Mouse (Mus musculus) stomach, postnatal 0 days (tissue): ENCODE measurements around the gene Samd8. TPM values are rescaled to one million over a fixed set of nuclear protein-coding genes. Genes with fewer than 3 reads are reported as not detected.
A peak's percentile ranks its signal among the peaks of the same experiment; 100 is the strongest.

Experiments
- ATAC-seq: fragments of 200-750 bp; cut with Nextera tagmentation; 2 replicates; pipeline ENCODE4 v1.8.0; 2017; ENCODE audit not compliant: low FRiP score, low TSS enrichment
- DNase-seq: peaks from one replicate; pipeline ENCODE4 v3.0.0-alpha.2; 2016; ENCODE audit warnings: low spot score
- H3K27ac ChIP-seq: fragments of 300-500 bp; sonication (generic); replicated peaks from 2 replicates; pipeline ENCODE4 v1.5.1; 2014; ENCODE audit warnings: mild to moderate bottlenecking, control low read depth
- H3K27me3 ChIP-seq: fragments of 300-500 bp; sonication (generic); 2 replicates; pipeline ENCODE4 v1.6.1; 2014; ENCODE audit warnings: low read length; ENCODE audit not compliant: control insufficient read depth, insufficient read depth
- H3K36me3 ChIP-seq: fragments of 300-500 bp; sonication (generic); 2 replicates; pipeline ENCODE4 v1.6.1; 2014; ENCODE audit warnings: low read length, mixed read lengths; ENCODE audit not compliant: control insufficient read depth, insufficient read depth
- H3K4me1 ChIP-seq: fragments of 300-500 bp; sonication (generic); replicated peaks from 2 replicates; pipeline ENCODE4 v1.6.1; 2014; ENCODE audit warnings: antibody characterized with exemption; ENCODE audit not compliant: control insufficient read depth, insufficient read depth
- H3K4me2 ChIP-seq: fragments of 300-500 bp; sonication (generic); replicated peaks from 2 replicates; pipeline ENCODE4 v1.6.1; 2014; ENCODE audit warnings: low read depth, mild to moderate bottlenecking, control low read depth, moderate library complexity
- H3K4me3 ChIP-seq: fragments of 300-500 bp; sonication (generic); 2 replicates; pipeline ENCODE4 v1.5.1; 2014; ENCODE audit warnings: low read depth, low read length, control low read depth
- H3K9ac ChIP-seq: fragments of 300-500 bp; sonication (generic); 2 replicates; pipeline ENCODE4 v1.6.1; 2014; ENCODE audit warnings: mild to moderate bottlenecking, low read length, control low read depth, mixed read lengths
- H3K9me3 ChIP-seq: fragments of 300-500 bp; sonication (generic); 2 replicates; pipeline ENCODE4 v1.6.1; 2016; ENCODE audit warnings: low read length; ENCODE audit not compliant: control insufficient read depth
- CTCF ChIP-seq: IDR thresholded peaks from 2 replicates; pipeline ENCODE4 v1.5.1; 2016; ENCODE audit warnings: antibody characterized with exemption, low read depth, mild to moderate bottlenecking, moderate library complexity
- EP300 ChIP-seq: optimal IDR thresholded peaks from 2 replicates; pipeline ENCODE3; 2016; ENCODE audit warnings: antibody characterized with exemption
- WGBS: fragments of 180-500 bp; shearing (Covaris S2); extraction: QIAGEN DNeasy Blood & Tissue Kit; methylation state at CpG from one replicate; pipeline ENCODE4 v1.1.7; 2014; 5-methylcytosine and 5-hydroxymethylcytosine counted together
- polyA plus RNA-seq: library from polyadenylated mRNA; unstranded; fragments of >200 nt; fragmentation: Nextera tagmentation; extraction: Ambion mirVana; gene quantifications from 2 replicates; pipeline ENCODE4 v1.2.1, GENCODE M21; 2015

Samd8 gene
- polyA plus RNA-seq, 1 experiment from 2014 or later, result 15.3 TPM

DNA sequence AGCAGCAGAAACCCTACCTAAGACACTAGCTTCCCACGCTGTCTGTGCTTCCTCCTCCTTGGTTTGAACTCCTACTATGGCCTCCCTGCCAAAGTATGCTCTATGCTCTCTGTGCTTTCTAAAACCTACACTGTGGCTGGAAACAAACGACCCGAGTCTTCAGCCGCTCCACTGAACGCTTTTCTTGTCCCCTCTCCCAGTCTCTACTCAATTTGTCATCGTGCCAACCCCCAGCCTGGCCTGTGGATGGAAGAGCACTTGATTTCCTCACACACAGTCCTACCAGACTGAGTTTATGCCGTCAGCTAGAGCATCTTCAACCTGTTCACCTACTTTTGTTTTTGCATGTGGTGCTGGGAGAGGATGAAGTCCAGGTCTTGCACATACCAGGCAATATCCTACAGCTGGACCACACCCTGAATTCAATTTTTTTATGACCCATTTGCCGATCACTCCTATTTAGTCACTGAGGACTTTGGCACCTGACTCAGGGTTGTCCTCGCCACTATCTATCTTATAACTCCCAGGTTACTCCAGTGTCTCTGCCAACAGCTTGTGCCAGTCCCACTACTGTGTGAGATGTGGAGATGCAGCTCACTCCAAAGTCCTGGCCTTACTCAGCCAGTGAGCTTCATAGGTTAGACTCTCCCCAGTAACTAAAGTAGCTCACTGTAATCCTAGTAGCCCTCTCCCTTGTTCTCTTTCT is 75.6 kb downstream of the Samd8 start:
- Histone ChIP-seq H3K9ac (no peak overlapping the region), H3K4me3 (no peak overlapping the region), H3K27me3 (no peaks in the 10 kb centered on the region), H3K9me3 (no peaks in the 10 kb centered on the region), H3K27ac (peak overlapping the region; percentile 53; the same call in 1 of the 2 replicates), H3K4me1 (no peaks in the 10 kb centered on the region; the same call in none of the 2 replicates), H3K4me2 (no peak overlapping the region), H3K36me3 (no peaks in the 10 kb centered on the region)
- ATAC-seq, result peak; percentile 48
- peak; percentile 39 for DNase-seq
- WGBS, result 65% methylated on average over 9 of the region's 9 CpGs
- no peak for TF ChIP-seq CTCF
- TF ChIP-seq EP300, result no peak

DNA sequence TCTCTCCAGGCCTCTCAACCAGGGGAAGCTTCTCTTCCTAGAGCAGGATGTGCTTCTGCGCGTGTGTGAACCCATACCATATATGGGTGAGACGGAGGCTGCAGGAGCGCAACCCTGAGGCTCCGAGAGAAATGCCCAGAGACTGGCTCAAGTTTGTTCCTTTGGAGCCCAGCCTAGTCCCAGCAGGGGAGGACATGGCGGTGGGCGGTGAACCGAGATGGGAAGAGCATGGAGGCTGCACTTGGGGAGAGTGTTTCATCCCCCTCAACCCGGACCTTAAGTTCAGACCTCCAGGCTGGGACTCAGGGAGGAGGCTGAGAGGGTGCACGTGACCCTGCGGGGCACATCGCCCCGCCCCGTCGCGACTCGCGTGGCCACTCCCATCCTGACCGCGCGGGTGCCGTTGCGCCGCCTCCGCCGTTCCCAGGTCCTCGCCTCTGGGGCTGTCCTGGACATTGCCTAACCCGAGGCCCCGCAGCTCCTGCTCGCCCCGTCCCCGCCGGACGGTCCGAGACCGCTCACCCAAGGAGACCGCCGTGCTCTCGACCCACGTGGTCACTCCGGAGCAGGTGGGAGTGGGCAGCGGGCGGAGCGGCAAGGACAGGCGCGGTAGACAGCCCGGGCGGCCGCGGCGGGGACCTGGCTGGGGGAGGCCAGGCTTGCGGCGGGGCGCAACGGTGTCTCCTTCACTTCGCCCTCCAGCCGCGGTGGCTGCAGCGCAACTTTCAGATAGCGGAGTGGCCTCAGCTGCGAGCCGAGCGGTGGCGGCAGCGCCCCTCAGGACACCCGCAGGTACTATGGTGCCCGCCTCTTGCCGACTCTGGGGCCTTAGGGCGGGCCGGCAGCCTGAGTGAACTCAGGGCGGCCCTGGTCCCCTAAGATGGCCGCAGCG is 80.8 kb downstream of the Samd8 start:
- WGBS, result under 1% methylated on average over 72 of the region's 73 CpGs
- H3K36me3 ChIP-seq, result peaks cover 2% of the 10 kb centered on the region; the same call in 1 of the 2 replicates
- no peaks in the 10 kb centered on the region for H3K27me3 ChIP-seq
- H3K4me2 ChIP-seq, result peak overlapping the region; percentile 78
- peak; percentile 97 for ATAC-seq
- H3K27ac ChIP-seq, result peak overlapping the region; percentile 96
- no peaks in the 10 kb centered on the region for H3K9me3 ChIP-seq
- TF ChIP-seq CTCF, result no peak; the same call in none of the 2 replicates
- TF ChIP-seq EP300, result no peak
- peaks cover 2% of the 10 kb centered on the region; the same call in 1 of the 2 replicates for H3K4me1 ChIP-seq
- peak overlapping the region; percentile 95 for H3K9ac ChIP-seq
- peak; percentile 98 for DNase-seq
- peak overlapping the region; percentile 66 for H3K4me3 ChIP-seq

DNA sequence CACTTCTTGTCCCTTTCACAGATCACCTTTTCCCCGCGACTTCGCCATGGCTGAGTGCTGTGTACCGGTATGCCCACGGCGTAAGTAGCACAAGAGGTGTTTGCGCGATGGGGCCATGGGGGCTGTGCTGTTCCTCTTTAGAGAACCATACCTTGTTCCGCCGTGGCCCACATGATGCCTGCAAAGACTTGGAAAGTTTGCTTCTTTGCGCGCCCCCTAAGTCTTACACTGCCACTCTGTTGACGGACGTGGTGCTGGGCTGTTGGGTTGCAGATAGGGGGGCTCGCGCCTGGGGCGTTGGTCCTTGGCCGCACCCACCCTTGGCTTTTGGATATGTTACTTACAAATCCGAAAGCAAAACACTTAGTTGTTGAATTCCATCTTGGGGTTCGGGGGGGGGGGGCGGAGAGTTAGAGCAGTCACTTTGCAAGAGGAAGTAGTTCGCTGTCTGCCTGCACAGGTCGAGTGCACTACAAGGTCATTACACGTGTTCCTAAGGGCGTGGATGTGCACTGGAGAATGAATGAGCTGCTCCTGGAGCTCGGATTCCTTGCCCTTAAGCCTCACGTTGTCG is 81.6 kb downstream of the Samd8 start:
- Histone ChIP-seq H3K4me3 (peak overlapping the region; percentile 66), H3K9ac (peak overlapping the region; percentile 95), H3K9me3 (no peaks in the 10 kb centered on the region), H3K27ac (peak overlapping the region; percentile 96), H3K4me1 (peaks cover 2% of the 10 kb centered on the region; the same call in 1 of the 2 replicates), H3K4me2 (peak overlapping the region; percentile 78), H3K27me3 (no peaks in the 10 kb centered on the region), H3K36me3 (peaks cover 2% of the 10 kb centered on the region; the same call in 1 of the 2 replicates)
- under 1% methylated on average over 28 of the region's 28 CpGs for WGBS
- ATAC-seq, result peak; percentile 1; the same call in 1 of the 2 replicates
- peak; percentile 66 for DNase-seq
- TF ChIP-seq EP300 (no peak), CTCF (no peak)

DNA sequence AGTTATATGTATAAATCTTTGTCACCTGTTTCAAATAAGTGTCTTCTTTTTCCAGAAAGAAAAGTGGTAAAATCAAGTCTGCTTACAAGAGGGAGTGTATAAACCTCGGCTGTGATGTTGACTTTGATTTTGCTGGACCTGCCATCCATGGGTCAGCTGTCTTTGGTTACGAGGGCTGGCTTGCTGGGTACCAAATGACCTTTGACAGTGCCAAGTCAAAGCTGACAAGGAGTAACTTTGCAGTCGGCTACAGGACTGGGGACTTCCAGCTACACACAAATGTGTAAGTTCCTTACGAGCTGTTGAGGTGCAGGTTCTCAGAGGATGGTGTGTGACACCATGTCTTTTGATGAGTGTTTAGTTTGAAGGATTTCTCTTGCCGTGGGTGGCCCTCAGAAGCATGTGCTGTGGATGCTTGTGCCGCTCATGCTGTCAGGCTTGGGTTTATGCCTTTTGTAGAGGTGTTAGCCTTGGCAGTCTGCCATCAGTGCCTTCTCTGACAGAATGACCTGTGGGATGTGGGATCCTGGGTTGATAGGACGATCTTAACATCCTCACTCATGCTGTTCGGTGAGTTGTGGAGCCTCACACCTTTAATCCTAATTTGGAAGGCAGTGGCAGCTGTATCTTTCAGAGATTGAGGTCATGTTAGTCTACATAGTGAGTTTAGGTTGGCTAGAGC is 88.1 kb downstream of the Samd8 start:
- DNase-seq, result no peak
- H3K4me2 ChIP-seq, result no peak overlapping the region
- WGBS, result 73% methylated on average over 8 of the region's 8 CpGs
- H3K36me3 ChIP-seq, result peaks cover 35% of the 10 kb centered on the region
- TF ChIP-seq EP300 (no peak), CTCF (no peak)
- ATAC-seq, result no peak
- H3K4me1 ChIP-seq, result 0 out of 2 replicates have a peak, but pooled peaks cover under 1% of the 10 kb centered on the region
- no peak overlapping the region for H3K4me3 ChIP-seq
- H3K9me3 ChIP-seq, result no peaks in the 10 kb centered on the region
- H3K27ac ChIP-seq, result no peak overlapping the region
- H3K9ac ChIP-seq, result no peak overlapping the region
- no peaks in the 10 kb centered on the region for H3K27me3 ChIP-seq

DNA sequence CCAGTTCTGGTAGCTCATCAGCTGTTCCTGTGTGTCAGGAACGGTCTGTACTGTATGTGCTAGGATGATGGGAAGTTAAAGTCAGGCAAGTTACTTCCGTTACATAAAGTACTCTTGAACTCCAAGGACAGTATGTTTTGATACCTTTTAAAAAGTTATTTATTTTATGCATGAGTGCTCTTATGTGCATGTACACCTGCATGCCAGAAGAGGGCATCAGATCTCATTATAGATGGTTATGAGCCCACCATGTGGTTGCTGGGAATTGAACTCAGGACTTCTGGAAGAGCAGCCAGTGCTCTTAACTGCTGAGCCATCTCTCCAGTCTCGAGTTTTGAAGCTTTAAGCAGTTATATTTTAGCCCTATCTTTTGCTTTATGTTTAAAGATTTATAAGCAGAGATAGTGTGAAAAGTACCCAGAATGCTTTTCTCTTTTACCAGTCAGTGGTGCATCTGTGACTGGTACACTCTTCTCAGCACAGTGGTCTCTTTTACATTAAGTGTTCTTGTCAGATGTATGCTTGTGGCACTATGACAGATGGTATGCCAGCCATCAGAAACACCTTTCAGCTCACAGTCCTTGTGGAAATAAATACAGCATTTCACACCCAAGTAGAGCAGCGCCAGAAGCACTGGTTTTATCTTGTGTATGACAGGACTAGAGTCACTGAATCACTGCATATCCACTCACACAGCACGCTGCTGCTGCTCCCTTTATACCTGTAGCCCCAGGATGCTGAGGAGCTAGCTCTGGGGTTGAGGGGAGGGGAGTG is 91.7 kb downstream of the Samd8 start:
- Histone ChIP-seq H3K4me3 (no peak overlapping the region), H3K9me3 (no peaks in the 10 kb centered on the region), H3K9ac (no peak overlapping the region), H3K4me2 (no peak overlapping the region), H3K36me3 (peaks cover 52% of the 10 kb centered on the region), H3K27ac (no peak overlapping the region), H3K4me1 (no peaks in the 10 kb centered on the region; the same call in 1 of the 2 replicates), H3K27me3 (no peaks in the 10 kb centered on the region)
- TF ChIP-seq CTCF, result peak; percentile 41
- no peak for TF ChIP-seq EP300
- no peak for ATAC-seq
- 90% methylated on average over 5 of the region's 5 CpGs for WGBS
- DNase-seq, result no peak
